Mouse (Mus musculus) liver, embryonic 11.5 days (tissue): ENCODE results near the gene Celf3. TPM values are rescaled to one million over a fixed set of nuclear protein-coding genes. Genes with fewer than 3 reads are reported as not detected.

Experiments used
- ATAC-seq: fragments of 200-750 bp; cut with Nextera tagmentation; replicated peaks from 2 replicates; pipeline ENCODE4 v1.8.0; 2017; ENCODE audit warnings: moderate number of reproducible peaks, mild to moderate bottlenecking, moderate TSS enrichment, moderate library complexity; ENCODE audit not compliant: low FRiP score
- DNase-seq: peaks from one replicate; pipeline ENCODE4 v3.0.0-alpha.2; 2017; ENCODE audit warnings: low spot score
- H3K27ac ChIP-seq: fragments of 300-500 bp; sonication (generic); 2 replicates; pipeline ENCODE4 v1.5.1; 2014; ENCODE audit warnings: mild to moderate bottlenecking, low read depth, low read length, control low read depth
- H3K27me3 ChIP-seq: fragments of 300-500 bp; sonication (generic); replicated peaks from 2 replicates; pipeline ENCODE4 v1.6.1; 2014; ENCODE audit warnings: low read length, mixed read lengths; ENCODE audit not compliant: control insufficient read depth, insufficient read depth
- H3K36me3 ChIP-seq: fragments of 300-500 bp; sonication (generic); 2 replicates; pipeline ENCODE4 v1.6.1; 2014; ENCODE audit warnings: mild to moderate bottlenecking, low read length, moderate library complexity, mixed read lengths; ENCODE audit not compliant: control insufficient read depth, insufficient read depth
- H3K4me1 ChIP-seq: fragments of 300-500 bp; sonication (generic); replicated peaks from 2 replicates; pipeline ENCODE4 v1.6.1; 2014; ENCODE audit warnings: low read length, mixed read lengths; ENCODE audit not compliant: control insufficient read depth, insufficient read depth
- H3K4me2 ChIP-seq: fragments of 300-500 bp; sonication (generic); 2 replicates; pipeline ENCODE4 v1.6.1; 2014; ENCODE audit warnings: mild to moderate bottlenecking, control low read depth, moderate library complexity
- H3K4me3 ChIP-seq: fragments of 300-500 bp; sonication (generic); 2 replicates; pipeline ENCODE4 v1.5.1; 2014; ENCODE audit warnings: low read depth, low read length, control low read depth
- H3K9ac ChIP-seq: fragments of 300-500 bp; sonication (generic); 2 replicates; pipeline ENCODE4 v1.6.1; 2014; ENCODE audit warnings: low read depth, low read length, control low read depth
- H3K9me3 ChIP-seq: fragments of 300-500 bp; sonication (generic); 2 replicates; pipeline ENCODE4 v1.6.1; 2016; ENCODE audit warnings: low read length, inconsistent platforms, mixed read lengths; ENCODE audit not compliant: control insufficient read depth
- WGBS: fragments of 180-500 bp; shearing (Covaris S2); extraction: QIAGEN DNeasy Blood & Tissue Kit; methylation state at CpG from one replicate; pipeline ENCODE4 v1.1.7; 2014; 5-methylcytosine and 5-hydroxymethylcytosine counted together
- polyA plus RNA-seq: library from polyadenylated mRNA; unstranded; fragments of >200 nt; fragmentation: Nextera tagmentation; extraction: Ambion mirVana; gene quantifications from 2 replicates; pipeline ENCODE4 v1.2.1, GENCODE M21; 2014

Celf3 gene
- polyA plus RNA-seq, 1 experiment from 2014 or later: 3.8 TPM

GRCm38 (mm10) chr3:94476301-94477035, 1.6 kb upstream of the Celf3 start:
- no peaks in the 10 kb centered on the region for H3K9me3 ChIP-seq
- H3K36me3 ChIP-seq: no peaks in the 10 kb centered on the region
- H3K27me3 ChIP-seq: peaks cover 32% of the 10 kb centered on the region
- no peak overlapping the region for H3K27ac ChIP-seq
- no peak overlapping the region for H3K4me2 ChIP-seq
- no peak overlapping the region for H3K9ac ChIP-seq
- WGBS: 43% methylated on average over 8 of the region's 8 CpGs
- H3K4me1 ChIP-seq: no peaks in the 10 kb centered on the region; the same call in 1 of the 2 replicates
- H3K4me3 ChIP-seq: no peak overlapping the region
- DNase-seq (no peak), ATAC-seq (no peak)

GRCm38 (mm10) chr3:94477444-94477843, 651 bp upstream of the Celf3 start:
- H3K4me1 ChIP-seq: no peaks in the 10 kb centered on the region; the same call in 1 of the 2 replicates
- no peak overlapping the region for H3K4me2 ChIP-seq
- H3K9me3 ChIP-seq: no peaks in the 10 kb centered on the region
- no peak overlapping the region for H3K9ac ChIP-seq
- H3K27ac ChIP-seq: no peak overlapping the region
- DNase-seq: no peak
- WGBS: 65% methylated on average over 4 of the region's 4 CpGs
- H3K36me3 ChIP-seq: no peaks in the 10 kb centered on the region
- peaks cover 36% of the 10 kb centered on the region for H3K27me3 ChIP-seq
- ATAC-seq: no peak
- no peak overlapping the region for H3K4me3 ChIP-seq

- H3K27me3 ChIP-seq: peaks cover 36% of the 10 kb centered on the region
- 15% methylated on average over 9 of the region's 9 CpGs for WGBS
- no peak overlapping the region for H3K4me2 ChIP-seq
- H3K9ac ChIP-seq: no peak overlapping the region
- no peaks in the 10 kb centered on the region for H3K36me3 ChIP-seq
- no peak overlapping the region for H3K27ac ChIP-seq
- no peak for ATAC-seq
- no peaks in the 10 kb centered on the region; the same call in 1 of the 2 replicates for H3K4me1 ChIP-seq
- no peak for DNase-seq
- no peak overlapping the region for H3K4me3 ChIP-seq
- no peaks in the 10 kb centered on the region for H3K9me3 ChIP-seq
Measured at GRCm38 (mm10) chr3:94478591-94479169, 585 bp downstream of the Celf3 start.

- no peak overlapping the region for H3K27ac ChIP-seq
- no peak overlapping the region for H3K4me3 ChIP-seq
- no peaks in the 10 kb centered on the region for H3K36me3 ChIP-seq
- H3K4me2 ChIP-seq: peak overlapping the region; percentile 43
- no peaks in the 10 kb centered on the region for H3K9me3 ChIP-seq
- no peak overlapping the region for H3K9ac ChIP-seq
- DNase-seq (peak; percentile 51), ATAC-seq (no peak)
- no peaks in the 10 kb centered on the region; the same call in 1 of the 2 replicates for H3K4me1 ChIP-seq
- peaks cover 36% of the 10 kb centered on the region for H3K27me3 ChIP-seq
- WGBS: 6% methylated on average over 11 of the region's 11 CpGs
Measured at GRCm38 (mm10) chr3:94479564-94479963, 1.5 kb downstream of the Celf3 start.

- Histone ChIP-seq H3K4me2 (peak within 1 kb of the TSS; percentile 43), H3K9ac (no peak within 1 kb of the TSS), H3K9me3 (no peaks in the 10 kb centered on the region), H3K27ac (no peak within 1 kb of the TSS), H3K4me3 (no peak within 1 kb of the TSS), H3K4me1 (no peaks in the 10 kb centered on the region; the same call in 1 of the 2 replicates), H3K27me3 (peaks cover 36% of the 10 kb centered on the region), H3K36me3 (no peaks in the 10 kb centered on the region)
- WGBS: 11% methylated on average over 16 of the region's 16 CpGs
- no peak for DNase-seq
- no peak for ATAC-seq
Measured at GRCm38 (mm10) chr3:94480291-94480884, 2.3 kb downstream of the Celf3 start, which contains the start of gene Riiad1. Gene Riiad1 (minus strand): TSS chr3:94480341.

DNA sequence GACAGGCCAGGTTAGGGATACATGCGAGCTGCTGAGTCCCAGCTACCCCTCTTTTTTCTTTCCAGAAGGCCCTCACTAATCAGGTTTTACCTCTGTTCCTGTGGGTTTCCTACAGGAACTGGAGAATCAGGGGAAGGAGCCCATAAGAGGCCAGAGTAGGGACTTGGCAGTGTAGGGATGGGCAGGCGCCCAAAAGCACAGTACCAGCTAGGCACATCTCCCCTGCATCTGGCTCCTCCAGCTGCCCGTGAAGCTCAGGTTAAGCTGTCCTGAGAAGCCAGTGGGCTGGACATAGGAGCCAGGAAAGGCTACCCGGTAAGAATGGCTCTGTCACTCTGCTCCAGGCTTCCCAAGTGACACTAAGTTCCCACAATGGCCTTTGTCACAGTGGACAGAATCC, 3.3 kb downstream of the Celf3 start:
- WGBS: 60% methylated on average over 4 of the region's 4 CpGs
- Histone ChIP-seq H3K36me3 (no peaks in the 10 kb centered on the region), H3K4me1 (no peaks in the 10 kb centered on the region; the same call in 1 of the 2 replicates), H3K9me3 (no peaks in the 10 kb centered on the region), H3K27ac (no peak overlapping the region), H3K4me3 (no peak overlapping the region), H3K4me2 (no peak overlapping the region), H3K27me3 (peaks cover 36% of the 10 kb centered on the region), H3K9ac (no peak overlapping the region)
- ATAC-seq (no peak), DNase-seq (no peak)

DNA sequence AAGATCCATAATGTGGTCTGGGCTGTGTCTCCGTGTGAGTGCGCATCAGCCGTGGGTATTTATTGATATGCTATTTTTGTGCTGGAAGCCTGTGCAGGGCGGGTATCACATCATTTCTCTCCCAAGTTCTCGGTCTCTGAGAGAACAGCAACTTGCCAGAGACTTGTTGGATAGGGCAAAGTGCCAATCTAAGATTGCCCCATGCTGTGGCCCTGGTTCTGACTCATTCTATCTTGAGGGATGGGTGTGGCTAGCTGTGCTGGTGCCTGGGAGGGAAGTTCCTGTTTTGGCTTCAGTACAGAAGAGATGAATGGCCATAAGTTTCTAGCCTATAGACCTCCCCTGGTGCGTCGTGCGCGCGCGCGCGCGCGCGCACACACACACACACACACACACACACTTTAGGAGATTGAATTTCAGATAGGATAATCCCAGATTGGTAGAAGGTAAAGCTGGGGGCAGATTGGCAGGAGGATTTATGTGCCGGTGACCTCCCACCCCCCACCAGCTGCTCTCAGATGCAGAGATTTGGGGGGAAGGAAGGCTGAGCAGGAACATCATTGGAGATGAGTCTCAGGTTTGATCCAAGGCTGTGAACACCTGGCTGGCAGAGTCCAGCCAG, 4.8 kb downstream of the Celf3 start:
- Histone ChIP-seq H3K4me1 (no peaks in the 10 kb centered on the region; the same call in 1 of the 2 replicates), H3K4me3 (no peak overlapping the region), H3K4me2 (no peak overlapping the region), H3K27me3 (peaks cover 36% of the 10 kb centered on the region), H3K27ac (no peak overlapping the region), H3K9me3 (no peaks in the 10 kb centered on the region), H3K36me3 (no peaks in the 10 kb centered on the region), H3K9ac (no peak overlapping the region)
- no peak for DNase-seq
- 75% methylated on average over 17 of the region's 17 CpGs for WGBS
- no peak for ATAC-seq

DNA sequence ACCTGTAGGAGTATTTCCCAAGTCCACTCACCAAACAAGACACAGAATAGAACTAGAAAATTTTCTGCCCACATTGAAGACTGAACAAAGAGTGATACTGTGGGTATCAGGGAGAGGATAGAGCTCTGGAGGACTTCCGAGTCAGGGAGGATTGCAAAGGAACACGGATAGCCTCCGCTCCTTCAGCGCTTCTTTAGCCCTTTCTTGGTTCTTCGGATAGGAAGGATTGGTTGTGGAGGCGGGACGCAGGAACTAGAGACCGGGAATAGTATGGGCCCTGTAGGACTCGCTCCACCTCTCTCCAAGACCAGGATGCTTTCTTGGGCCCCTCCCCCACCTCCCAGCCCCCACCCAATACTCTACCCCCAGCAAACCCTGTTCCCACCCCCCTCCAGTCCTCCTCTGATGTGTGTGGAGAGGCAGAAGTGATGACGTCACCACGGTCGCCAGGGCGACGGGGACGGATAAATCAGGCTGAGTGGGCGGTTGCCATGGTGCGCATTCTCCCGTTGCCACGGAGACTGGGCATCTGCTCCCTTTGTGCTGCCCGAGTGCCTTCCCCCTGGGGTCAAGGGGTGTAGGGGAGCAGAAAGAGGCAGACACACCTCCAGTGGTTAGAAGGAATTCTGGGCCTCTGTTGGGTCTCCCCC, 5.8 kb downstream of the Celf3 start:
- Histone ChIP-seq H3K4me3 (no peak overlapping the region), H3K27ac (no peak overlapping the region), H3K36me3 (no peaks in the 10 kb centered on the region), H3K27me3 (peaks cover 29% of the 10 kb centered on the region), H3K4me2 (no peak overlapping the region), H3K9ac (no peak overlapping the region), H3K9me3 (no peaks in the 10 kb centered on the region), H3K4me1 (no peaks in the 10 kb centered on the region)
- DNase-seq: no peak
- ATAC-seq: no peak
- 37% methylated on average over 20 of the region's 20 CpGs for WGBS
